Comparison of ENCODE assay signal across 9 mouse cellular contexts in genomic region chr7:34719599-34719998, GRCm38 (mm10).
DNase-seq lines count a peak whose midpoint lies in the region; ATAC-seq and TF ChIP-seq lines count a peak whose summit lies in the region.
"Had no signal": no experiment of that assay in that cellular context is flagged by ENCODE, and none has a peak within 500 bp of the region (broad histone marks: within the 10 kb centered on the region; RNA-seq: fewer than 3 reads in every experiment).

No protein-coding gene starts in this region.

- 42% methylated on average over 5 of the region's 5 CpGs for WGBS in forebrain, embryonic 10.5 days
- 34% methylated on average over 5 of the region's 5 CpGs for WGBS in forebrain, embryonic 16.5 days
- WGBS in forebrain, postnatal 0 days = 38% methylated on average over 5 of the region's 5 CpGs
- WGBS in kidney, postnatal 0 days = 40% methylated on average over 5 of the region's 5 CpGs
- WGBS in lung, embryonic 14.5 days = 30% methylated on average over 5 of the region's 5 CpGs

- H3K36me3 ChIP-seq in forebrain, embryonic 10.5 days (replicated peaks) = no peaks in the 10 kb centered on the region
- no peaks in the 10 kb centered on the region for H3K36me3 ChIP-seq in forebrain, embryonic 16.5 days (ENCODE audit: control insufficient read depth, insufficient read depth)
- H3K36me3 ChIP-seq in forebrain, postnatal 0 days (ENCODE audit: insufficient read depth) = no peaks in the 10 kb centered on the region
- no peaks in the 10 kb centered on the region for H3K36me3 ChIP-seq in kidney, postnatal 0 days (ENCODE audit: insufficient read depth, low read length)
- H3K36me3 ChIP-seq in lung, embryonic 14.5 days (ENCODE audit: insufficient read depth) = no peaks in the 10 kb centered on the region
- H3K36me3 ChIP-seq: G1E had no signal

- H3K4me3 ChIP-seq in forebrain, embryonic 10.5 days = no peak overlapping the region
- no peak overlapping the region for H3K4me3 ChIP-seq in forebrain, embryonic 16.5 days (replicated peaks; ENCODE audit: low read length)
- H3K4me3 ChIP-seq in bone marrow macrophage, adult 2 months (ENCODE audit: insufficient read depth, low read length) = no peak overlapping the region
- no peak overlapping the region for H3K4me3 ChIP-seq in forebrain, postnatal 0 days (ENCODE audit: low read depth, low read length)
- no peak overlapping the region for H3K4me3 ChIP-seq in kidney, postnatal 0 days (replicated peaks; ENCODE audit: low read depth, low read length)
- no peak overlapping the region for H3K4me3 ChIP-seq in lung, embryonic 14.5 days (ENCODE audit: low read depth, low read length)

- H3K9me3 ChIP-seq in forebrain, embryonic 10.5 days = no peaks in the 10 kb centered on the region
- H3K9me3 ChIP-seq in forebrain, embryonic 16.5 days (ENCODE audit: control insufficient read depth, low read length) = no peaks in the 10 kb centered on the region
- H3K9me3 ChIP-seq in forebrain, postnatal 0 days (ENCODE audit: low read length) = no peaks in the 10 kb centered on the region
- H3K9me3 ChIP-seq in kidney, postnatal 0 days (replicated peaks; ENCODE audit: low read length) = no peaks in the 10 kb centered on the region
- H3K9me3 ChIP-seq in lung, embryonic 14.5 days (ENCODE audit: low read depth, low read length) = no peaks in the 10 kb centered on the region

- peak; percentile 74 for DNase-seq in forebrain, embryonic 10.5 days (ENCODE audit: extremely low spot score, low spot score)
- DNase-seq in A20 (ENCODE audit: low read depth, low spot score) = peak; percentile 59
- no peak for DNase-seq in forebrain, postnatal 0 days
- DNase-seq in kidney, postnatal 0 days (ENCODE audit: low spot score) = peak; percentile 85
- DNase-seq in lung, embryonic 14.5 days = peak; percentile 84
- peak; percentile 79 for DNase-seq in testis, postnatal 10 days (ENCODE audit: low spot score)

- peaks cover 16% of the 10 kb centered on the region for H3K27me3 ChIP-seq in forebrain, embryonic 10.5 days (ENCODE audit: poor library complexity, severe bottlenecking)
- H3K27me3 ChIP-seq in forebrain, embryonic 16.5 days (replicated peaks; ENCODE audit: control insufficient read depth, insufficient read depth, low read length) = no peaks in the 10 kb centered on the region
- no peaks in the 10 kb centered on the region for H3K27me3 ChIP-seq in forebrain, postnatal 0 days (ENCODE audit: insufficient read depth, low read length)
- H3K27me3 ChIP-seq in kidney, postnatal 0 days (ENCODE audit: insufficient read depth, low read length) = no peaks in the 10 kb centered on the region
- peaks cover 11% of the 10 kb centered on the region for H3K27me3 ChIP-seq in lung, embryonic 14.5 days (ENCODE audit: insufficient read depth, low read length)

- no peak overlapping the region for H3K9ac ChIP-seq in forebrain, embryonic 16.5 days (replicated peaks; ENCODE audit: low read depth, low read length)
- H3K9ac ChIP-seq in forebrain, postnatal 0 days = no peak overlapping the region
- H3K9ac ChIP-seq in kidney, postnatal 0 days (ENCODE audit: low read depth, low read length) = no peak overlapping the region
- H3K9ac ChIP-seq in lung, embryonic 14.5 days = no peak overlapping the region

- H3K27ac ChIP-seq in forebrain, embryonic 10.5 days = no peak overlapping the region
- H3K27ac ChIP-seq in forebrain, embryonic 16.5 days (ENCODE audit: low read length) = no peak overlapping the region
- no peak overlapping the region for H3K27ac ChIP-seq in bone marrow macrophage, adult 2 months (ENCODE audit: insufficient read depth, low read depth, low read length)
- no peak overlapping the region for H3K27ac ChIP-seq in forebrain, postnatal 0 days (ENCODE audit: low read depth, low read length)
- H3K27ac ChIP-seq in kidney, postnatal 0 days = no peak overlapping the region
- H3K27ac ChIP-seq in lung, embryonic 14.5 days (ENCODE audit: low read depth) = no peak overlapping the region

- no peak for ATAC-seq in forebrain, embryonic 16.5 days
- ATAC-seq in forebrain, postnatal 0 days = no peak
- no peak for ATAC-seq in kidney, postnatal 0 days (replicated peaks; ENCODE audit: low FRiP score, low read depth)
- no peak for ATAC-seq in lung, embryonic 14.5 days (ENCODE audit: insufficient read depth)

- TF ChIP-seq CTCF in bone marrow macrophage, adult 2 months (IDR thresholded peaks at IDR 0.05; ENCODE audit: low read depth, low read length) = peak; percentile 74
- TF ChIP-seq CTCF in forebrain, postnatal 0 days (IDR thresholded peaks at IDR 0.05; ENCODE audit: low read depth) = peak; percentile 74
- TF ChIP-seq CTCF in kidney, postnatal 0 days (IDR thresholded peaks at IDR 0.05; ENCODE audit: low read depth) = peak; percentile 93
- TF ChIP-seq CTCF in lung, embryonic 14.5 days (IDR thresholded peaks at IDR 0.05; ENCODE audit: low read depth) = peak; percentile 89

- H3K4me1 ChIP-seq in forebrain, embryonic 10.5 days = peaks cover 68% of the 10 kb centered on the region
- H3K4me1 ChIP-seq in forebrain, embryonic 16.5 days (replicated peaks; ENCODE audit: control insufficient read depth, insufficient read depth, low read length) = peaks cover 14% of the 10 kb centered on the region
- no peaks in the 10 kb centered on the region for H3K4me1 ChIP-seq in bone marrow macrophage, adult 2 months (ENCODE audit: control insufficient read depth, insufficient read depth, low read length)
- H3K4me1 ChIP-seq in forebrain, postnatal 0 days (ENCODE audit: insufficient read depth) = no peaks in the 10 kb centered on the region
- peaks cover 29% of the 10 kb centered on the region for H3K4me1 ChIP-seq in kidney, postnatal 0 days (replicated peaks; ENCODE audit: insufficient read depth, low read length)
- H3K4me1 ChIP-seq in lung, embryonic 14.5 days (ENCODE audit: insufficient read depth) = peaks cover 11% of the 10 kb centered on the region; the same call in 1 of the 2 replicates

- TF ChIP-seq POLR2A in bone marrow macrophage, adult 2 months (IDR thresholded peaks at IDR 0.05; ENCODE audit: borderline replicate concordance, low read depth, low read length) = no peak

- H3K4me2 ChIP-seq in forebrain, embryonic 16.5 days (ENCODE audit: low read length) = no peak overlapping the region
- no peak overlapping the region for H3K4me2 ChIP-seq in forebrain, postnatal 0 days (ENCODE audit: low read depth)
- no peak overlapping the region for H3K4me2 ChIP-seq in kidney, postnatal 0 days (ENCODE audit: low read length)
- H3K4me2 ChIP-seq in lung, embryonic 14.5 days = no peak overlapping the region
